Mouse (Mus musculus): ENCODE data around the gene P4ha1.

DNA sequence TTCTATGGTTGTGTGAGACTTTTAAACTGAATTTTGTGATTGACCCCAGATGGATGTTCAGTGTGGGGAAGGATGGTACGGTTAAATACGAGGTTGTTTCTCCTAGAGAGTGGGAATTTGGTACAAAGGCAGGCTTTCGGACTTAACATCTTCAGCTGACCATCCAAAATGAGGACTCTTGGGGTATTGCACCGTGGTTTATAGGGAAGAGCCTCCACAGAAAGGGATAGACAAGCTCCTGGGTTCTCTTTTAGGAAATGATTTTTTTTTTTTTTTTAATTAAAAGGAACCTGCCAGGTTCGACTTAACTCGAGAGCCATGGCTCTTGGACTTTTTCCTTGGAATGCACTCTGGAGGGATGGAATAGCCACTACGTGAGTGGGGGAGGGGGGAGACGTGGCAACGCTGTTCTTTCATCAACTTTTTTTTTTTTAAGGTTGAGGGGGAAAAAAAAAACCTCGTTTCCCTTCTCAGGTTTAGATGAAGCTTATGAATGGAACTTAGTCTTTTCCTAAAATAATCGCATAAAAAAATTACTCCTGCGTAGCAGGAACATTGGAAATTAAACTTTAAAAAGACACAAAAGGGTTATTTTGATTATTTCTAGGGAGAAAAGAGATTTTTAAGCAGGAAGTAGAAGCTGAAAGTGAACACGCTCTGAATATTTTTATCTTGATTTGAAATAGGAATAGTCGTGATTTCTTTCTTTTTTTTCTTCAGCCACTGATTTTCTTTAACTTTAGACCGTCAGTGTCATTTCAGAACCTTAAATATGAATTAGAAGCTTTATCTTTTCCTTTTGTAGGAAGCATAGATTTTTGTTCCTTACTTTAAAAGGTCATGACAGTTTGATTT, 1.4 kb downstream of the P4ha1 start:
- no peak for TF ChIP-seq POLR2A (IDR thresholded peaks at IDR 0.05; ENCODE audit: borderline replicate concordance, extremely low read depth, insufficient read depth, insufficient read length, poor library complexity, severe bottlenecking)
- TF ChIP-seq CTCF (IDR thresholded peaks at IDR 0.05; ENCODE audit: borderline replicate concordance, extremely low read depth, insufficient read depth, insufficient read length), result no peak
